Mouse (Mus musculus): ENCODE results near the gene Lpar5. TPM values are rescaled to one million over a fixed set of nuclear protein-coding genes. Genes with fewer than 3 reads are reported as not detected.
A peak's percentile ranks its signal among the peaks of the same experiment; 100 is the strongest.

Gene Lpar5
- polyA plus RNA-seq, 1 experiment from 2014 or later: not detected

DNA sequence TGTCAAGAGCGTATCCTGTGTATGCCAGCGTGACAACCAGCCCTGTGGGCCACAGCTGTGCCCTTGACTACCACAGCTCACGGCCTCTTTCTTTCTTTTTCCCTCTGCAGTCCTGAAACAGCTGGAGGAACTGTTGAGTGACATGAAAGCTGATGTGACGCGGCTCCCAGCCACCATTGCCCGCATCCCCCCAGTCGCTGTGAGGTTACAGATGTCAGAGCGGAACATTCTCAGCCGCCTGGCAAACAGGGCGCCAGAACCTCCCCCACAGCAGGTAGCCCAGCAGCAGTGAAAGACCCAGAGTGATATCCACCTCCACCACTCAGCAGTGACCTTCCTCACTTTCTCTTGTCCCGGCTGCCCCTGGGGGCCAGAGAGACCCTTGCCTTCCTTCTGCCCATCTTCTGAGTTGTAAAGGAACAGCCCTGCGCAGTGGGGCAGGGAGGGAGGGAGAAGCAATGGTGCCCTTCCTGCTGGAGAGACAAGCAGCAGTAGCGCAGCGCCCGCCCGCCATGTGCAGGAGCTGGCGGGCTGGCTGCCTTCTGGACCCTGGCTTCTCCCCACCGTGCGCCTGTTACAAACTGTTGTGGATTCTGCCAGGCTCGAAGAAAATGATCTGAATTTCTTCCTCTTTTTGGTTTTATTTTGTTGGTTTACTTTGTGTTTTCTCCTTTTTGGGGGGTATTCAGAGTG lies 62.1 kb downstream of the Lpar5 start:
- Histone ChIP-seq H3K36me3 (ENCODE audit: control insufficient read depth, insufficient read depth, low read length) (peaks cover 74% of the 10 kb centered on the region), H3K27ac (replicated peaks in 1 of 2; ENCODE audit: control insufficient read depth in 1 of 2, insufficient read depth in 1 of 2, low read depth in 2 of 2, low read length in 2 of 2) (no peak overlapping the region), H3K27me3 (ENCODE audit: control insufficient read depth, insufficient read depth, low read length) (no peaks in the 10 kb centered on the region), H3K9me3 (ENCODE audit: control insufficient read depth, low read length) (no peaks in the 10 kb centered on the region), H3K4me2 (ENCODE audit: low read length) (no peak overlapping the region), H3K9ac (ENCODE audit: low read length) (no peak overlapping the region), H3K4me3 (ENCODE audit: control insufficient read depth in 1 of 2, insufficient read depth in 1 of 2, low read depth in 1 of 2, low read length in 2 of 2) (no peak overlapping the region), H3K4me1 (ENCODE audit: control insufficient read depth in 2 of 2, insufficient read depth in 2 of 2, low read length in 2 of 2) (peaks cover 0 to 12% of the 10 kb centered on the region in 2 experiments; a peak in 1 of 4 replicates)
- 81% methylated on average over 19 of the region's 20 CpGs for WGBS
- ATAC-seq (ENCODE audit: insufficient number of reproducible peaks, insufficient read depth, low FRiP score, low read depth): no peak

DNA sequence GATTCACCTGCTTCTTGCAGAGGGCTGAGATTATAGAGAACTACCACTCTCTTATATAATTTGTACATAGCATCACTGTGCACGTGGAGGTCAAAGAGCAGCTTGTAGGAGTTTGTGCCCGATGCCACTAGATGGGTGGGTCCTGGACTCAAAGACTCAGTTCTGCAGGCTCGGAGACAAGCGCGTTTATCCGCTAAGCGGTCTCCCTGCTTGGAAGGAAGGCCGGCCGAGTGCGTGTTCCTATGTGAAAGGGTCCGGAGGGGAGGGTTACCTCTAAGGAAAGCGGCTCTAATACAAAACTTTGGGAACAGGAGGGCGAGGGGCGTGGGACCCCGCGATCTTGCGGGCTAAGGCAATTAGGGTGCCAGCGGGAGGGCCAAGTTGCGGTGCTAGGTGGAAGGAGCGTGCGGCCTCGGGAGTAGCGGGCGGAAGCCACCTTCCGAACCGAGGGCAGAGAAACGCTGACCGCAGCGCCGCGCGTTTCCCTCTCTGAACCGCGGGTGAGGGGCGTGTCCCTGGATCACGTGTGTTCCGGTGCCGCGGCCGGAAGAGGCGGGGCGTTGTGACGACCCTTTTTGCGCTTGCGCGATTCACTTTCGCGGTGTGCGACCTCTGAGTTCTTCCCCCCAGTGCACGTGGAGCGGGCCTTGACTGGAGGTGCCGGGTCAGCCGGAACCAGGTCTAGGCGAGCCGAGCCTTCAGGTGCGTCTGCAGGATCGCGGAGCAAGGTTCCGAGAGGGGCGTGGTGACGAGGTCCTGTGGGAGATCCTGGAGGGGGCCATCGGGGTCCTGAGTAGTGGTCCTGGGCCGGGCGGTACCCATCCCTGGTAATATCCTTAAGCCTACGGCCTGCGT lies 63.8 kb downstream of the Lpar5 start, which contains the start of gene Nop2:
Gene Nop2 (plus strand): TSS at position 608 of the 855 bp plus-strand sequence.
- H3K27ac ChIP-seq (replicated peaks in 1 of 2; ENCODE audit: control insufficient read depth in 1 of 2, insufficient read depth in 1 of 2, low read depth in 2 of 2, low read length in 2 of 2): peak within 1 kb of the TSS; percentile 81 to 86
- H3K4me3 ChIP-seq (ENCODE audit: control insufficient read depth in 1 of 2, insufficient read depth in 1 of 2, low read depth in 1 of 2, low read length in 2 of 2): peak within 1 kb of the TSS; percentile 64 to 75
- H3K36me3 ChIP-seq (ENCODE audit: control insufficient read depth, insufficient read depth, low read length): peaks cover 73% of the 10 kb centered on the region
- peaks cover 0 to 12% of the 10 kb centered on the region in 2 experiments; a peak in 1 of 4 replicates for H3K4me1 ChIP-seq (ENCODE audit: control insufficient read depth in 2 of 2, insufficient read depth in 2 of 2, low read length in 2 of 2)
- no peaks in the 10 kb centered on the region for H3K27me3 ChIP-seq (ENCODE audit: control insufficient read depth, insufficient read depth, low read length)
- WGBS: under 1% methylated on average over 65 of the region's 66 CpGs
- ATAC-seq (ENCODE audit: insufficient number of reproducible peaks, insufficient read depth, low FRiP score, low read depth): peak; percentile 95
- peak within 1 kb of the TSS; percentile 85 for H3K4me2 ChIP-seq (ENCODE audit: low read length)
- peak within 1 kb of the TSS; percentile 88 for H3K9ac ChIP-seq (ENCODE audit: low read length)
- H3K9me3 ChIP-seq (ENCODE audit: control insufficient read depth, low read length): no peaks in the 10 kb centered on the region

Small RNA genes within 50 kb of the gene (microRNA-seq; reads per million reads assigned to microRNA genes)
- not detected for gene Mir7045

Other genes starting within 250 kb of the Lpar5 start
- gene Usp5, start 238.4 kb upstream of the Lpar5 start, polyA plus RNA-seq (2014; fragmentation: Nextera tagmentation; extraction: Ambion mirVana): 78.9 and 85.9 TPM in 2 replicates
- gene Cdca3, start 238.4 kb upstream of the Lpar5 start, polyA plus RNA-seq (2014; fragmentation: Nextera tagmentation; extraction: Ambion mirVana): 126 and 139 TPM in 2 replicates
- 6.7 and 7.5 TPM in 2 replicates for gene Gnb3, start 227.6 kb upstream of the Lpar5 start, polyA plus RNA-seq (2014; fragmentation: Nextera tagmentation; extraction: Ambion mirVana)
- 18.7 and 20.5 TPM in 2 replicates for gene P3h3, start 210.2 kb upstream of the Lpar5 start, polyA plus RNA-seq (2014; fragmentation: Nextera tagmentation; extraction: Ambion mirVana)
- gene Gpr162, start 203.9 kb upstream of the Lpar5 start, polyA plus RNA-seq (2014; fragmentation: Nextera tagmentation; extraction: Ambion mirVana): 0.71 and 0.86 TPM in 2 replicates
- gene Cd4, start 179.7 kb upstream of the Lpar5 start, polyA plus RNA-seq (2014; fragmentation: Nextera tagmentation; extraction: Ambion mirVana): 0.16 TPM in 1 of 2 replicates, not detected in the other
- gene Lag3, start 156.2 kb upstream of the Lpar5 start, polyA plus RNA-seq (2014; fragmentation: Nextera tagmentation; extraction: Ambion mirVana): 1.00 and 1.1 TPM in 2 replicates
- gene Ptms, start 147.8 kb upstream of the Lpar5 start, polyA plus RNA-seq (2014; fragmentation: Nextera tagmentation; extraction: Ambion mirVana): 238 and 251 TPM in 2 replicates
- gene Mlf2, start 136.5 kb upstream of the Lpar5 start, polyA plus RNA-seq (2014; fragmentation: Nextera tagmentation; extraction: Ambion mirVana): 364 and 365 TPM in 2 replicates
- 128 and 135 TPM in 2 replicates for gene Cops7a, start 102.4 kb upstream of the Lpar5 start, polyA plus RNA-seq (2014; fragmentation: Nextera tagmentation; extraction: Ambion mirVana)
- 0.28 and 0.55 TPM in 2 replicates for gene Pianp, start 71.2 kb upstream of the Lpar5 start, polyA plus RNA-seq (2014; fragmentation: Nextera tagmentation; extraction: Ambion mirVana)
- 6.6 and 7.2 TPM in 2 replicates for gene Zfp384, start 58.8 kb upstream of the Lpar5 start, polyA plus RNA-seq (2014; fragmentation: Nextera tagmentation; extraction: Ambion mirVana)
- gene Ing4, start 28.2 kb upstream of the Lpar5 start, polyA plus RNA-seq (2014; fragmentation: Nextera tagmentation; extraction: Ambion mirVana): 67.1 and 76.1 TPM in 2 replicates
- gene Acrbp, start 18.2 kb upstream of the Lpar5 start, polyA plus RNA-seq (2014; fragmentation: Nextera tagmentation; extraction: Ambion mirVana): 5.4 and 6.5 TPM in 2 replicates
- 58.6 and 67.4 TPM in 2 replicates for gene Chd4, start 28.1 kb downstream of the Lpar5 start, polyA plus RNA-seq (2014; fragmentation: Nextera tagmentation; extraction: Ambion mirVana)
- gene Nop2, start 64.0 kb downstream of the Lpar5 start, polyA plus RNA-seq (2014; fragmentation: Nextera tagmentation; extraction: Ambion mirVana): 35.3 and 36.6 TPM in 2 replicates
- 8.7 and 9.7 TPM in 2 replicates for gene Iffo1, start 77.3 kb downstream of the Lpar5 start, polyA plus RNA-seq (2014; fragmentation: Nextera tagmentation; extraction: Ambion mirVana)
- 4,765 and 5,242 TPM in 2 replicates for gene Gapdh, start 98.5 kb downstream of the Lpar5 start, polyA plus RNA-seq (2014; fragmentation: Nextera tagmentation; extraction: Ambion mirVana)
- 66.0 and 67.5 TPM in 2 replicates for gene Ncapd2, start 123.8 kb downstream of the Lpar5 start, polyA plus RNA-seq (2014; fragmentation: Nextera tagmentation; extraction: Ambion mirVana)
- 261 and 264 TPM in 2 replicates for gene Mrpl51, start 123.9 kb downstream of the Lpar5 start, polyA plus RNA-seq (2014; fragmentation: Nextera tagmentation; extraction: Ambion mirVana)
- gene Vamp1, start 147.6 kb downstream of the Lpar5 start, polyA plus RNA-seq (2014; fragmentation: Nextera tagmentation; extraction: Ambion mirVana): 2.6 and 2.7 TPM in 2 replicates
- gene Tapbpl, start 163.9 kb downstream of the Lpar5 start, polyA plus RNA-seq (2014; fragmentation: Nextera tagmentation; extraction: Ambion mirVana): 4.0 and 4.4 TPM in 2 replicates
- gene Cd27, start 169.1 kb downstream of the Lpar5 start, polyA plus RNA-seq (2014; fragmentation: Nextera tagmentation; extraction: Ambion mirVana): 2.5 and 3.2 TPM in 2 replicates
- not detected in 2 replicates for gene Tuba3a, start 218.1 kb downstream of the Lpar5 start, polyA plus RNA-seq (2014; fragmentation: Nextera tagmentation; extraction: Ambion mirVana)
- gene Ltbr, start 246.0 kb downstream of the Lpar5 start, polyA plus RNA-seq (2014; fragmentation: Nextera tagmentation; extraction: Ambion mirVana): 38.5 and 41.5 TPM in 2 replicates